Mouse (Mus musculus) mouse embryonic stem cell (cell line): ENCODE results near the gene Fgfr2.

Experiments
- in situ Hi-C, 2 experiments: fragments of 300-500 bp; cut with MboI; formaldehyde crosslinking; loops; 1 replicate in 1 of 2; 3 replicates in 1 of 2; pipeline ENCODE4 v1.14.3; 2019 to 2020; ENCODE audit warnings: low sequenced_read_pairs in 2 of 2, low pct_unique_long_range_greater_than_20kb in 1 of 2, mixed read lengths in 1 of 2; ENCODE audit not compliant: unreplicated experiment in 1 of 2

Gene Fgfr2

DNA sequence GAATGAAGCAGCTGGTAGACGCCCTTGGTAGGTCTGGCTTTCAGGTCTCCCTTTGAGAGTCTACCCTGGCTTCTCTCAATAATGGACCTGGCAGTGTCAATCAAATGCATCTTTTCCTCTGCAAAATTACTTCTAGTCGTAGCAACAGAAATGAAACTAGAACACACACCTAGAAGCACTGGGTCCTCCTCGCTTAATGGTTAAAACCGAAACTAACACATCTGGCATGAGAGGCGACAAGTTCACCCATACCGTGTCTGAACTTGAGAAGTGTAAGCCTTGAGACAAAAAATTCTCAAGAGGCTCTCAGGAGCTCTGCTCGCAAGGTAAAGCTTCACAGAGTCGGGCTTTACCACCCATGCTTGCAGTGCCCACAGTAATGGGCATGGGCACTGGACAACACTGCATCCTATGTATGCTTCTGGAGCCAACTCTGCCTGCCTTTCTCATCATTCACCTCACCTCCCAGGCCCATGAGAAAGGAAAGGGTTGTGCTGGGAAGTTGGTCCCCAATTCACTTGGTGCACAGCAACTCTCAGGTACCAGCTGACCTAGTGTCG lies 2295.2 kb downstream of the Fgfr2 start:
- in situ Hi-C loops, result loop anchor here (10.0 kb wide), 1 partner anchor 87 kb away; no protein-coding TSS in a partner anchor

DNA sequence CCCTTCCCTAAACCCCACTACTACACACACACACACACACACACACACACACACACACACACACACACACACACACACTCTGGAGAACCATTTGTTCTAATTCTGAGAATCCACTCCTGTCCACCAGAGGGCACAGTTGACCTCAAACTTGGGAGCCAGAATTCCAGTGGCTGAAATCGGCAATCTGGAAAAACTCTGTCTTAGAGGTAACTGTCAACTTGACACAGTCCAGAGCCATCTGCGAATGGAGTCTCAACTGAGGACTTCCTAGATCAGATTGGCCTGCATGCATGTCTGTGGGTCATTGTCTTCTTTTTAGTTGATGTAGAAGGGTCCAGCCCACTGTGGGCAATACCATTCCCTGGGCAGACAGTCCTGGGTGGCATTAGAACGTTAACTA lies 2295.7 kb downstream of the Fgfr2 start:
- in situ Hi-C loops, result loop anchor here (10.0 kb wide), 1 partner anchor 87 kb away; no protein-coding TSS in a partner anchor

DNA sequence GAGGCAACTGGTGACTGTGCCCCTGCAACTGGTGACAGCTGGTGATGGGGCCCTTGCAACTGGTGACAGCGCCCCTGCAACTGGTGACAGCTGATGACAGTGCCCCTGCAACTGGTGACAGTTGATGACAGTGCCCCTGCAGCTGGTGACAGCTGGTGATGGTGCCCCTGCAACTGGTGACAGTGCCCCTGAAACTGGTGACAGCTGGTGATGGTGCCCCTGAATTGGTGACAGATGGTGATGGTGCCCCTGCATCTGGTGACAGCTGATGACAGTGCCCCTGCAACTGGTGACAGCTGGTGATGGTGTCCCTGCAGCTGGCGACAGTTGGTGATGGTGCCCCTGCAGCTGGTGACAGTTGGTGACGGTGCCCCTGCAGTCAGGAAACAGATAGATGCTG lies 2296.8 kb downstream of the Fgfr2 start:
- in situ Hi-C loops, result loop anchor here (10.0 kb wide), 1 partner anchor 88 kb away; no protein-coding TSS in a partner anchor

DNA sequence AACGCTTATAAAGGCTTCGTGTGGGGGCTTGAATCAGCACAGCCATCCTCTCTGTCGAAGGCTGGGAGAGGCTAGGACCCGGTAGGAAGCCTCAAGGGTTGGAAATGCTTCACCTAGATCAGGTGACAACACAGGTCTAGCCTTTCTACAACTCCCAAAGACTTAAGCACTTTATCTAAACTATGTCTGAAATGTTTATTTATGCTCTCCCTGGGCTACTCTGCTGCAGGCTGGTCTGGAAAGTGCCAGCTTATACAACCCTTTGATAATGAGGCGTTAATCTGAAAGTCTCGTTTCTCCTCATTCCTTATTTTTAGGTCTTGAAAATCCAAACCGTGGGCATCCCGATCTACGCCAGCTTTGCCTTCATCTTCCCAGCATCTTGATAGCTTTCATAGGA lies 2299.2 kb downstream of the Fgfr2 start:
- in situ Hi-C loops, result loop anchor here (10.0 kb wide), 1 partner anchor 91 kb away; no protein-coding TSS in a partner anchor

DNA sequence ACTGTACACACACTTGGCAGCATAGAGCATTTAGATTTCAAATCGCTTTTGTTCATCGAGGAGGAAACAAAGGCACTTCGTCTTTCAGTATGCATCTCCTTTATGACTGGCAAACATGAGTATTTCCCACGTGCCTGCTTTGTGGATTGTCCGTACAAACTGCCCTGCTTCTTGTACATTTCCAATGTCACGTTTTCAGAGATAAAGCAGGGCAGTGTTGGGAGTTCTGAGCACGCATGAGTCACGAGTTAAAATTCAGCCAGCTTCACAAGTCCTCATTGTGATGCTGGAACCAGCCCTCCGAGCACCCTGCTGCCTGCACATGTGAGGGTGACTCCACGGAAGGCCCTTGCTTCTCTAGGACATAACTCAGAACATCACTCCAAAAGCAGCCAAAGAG lies 2303.5 kb downstream of the Fgfr2 start:
- in situ Hi-C loops, result loop anchor here (10.0 kb wide), 1 partner anchor 95 kb away; no protein-coding TSS in a partner anchor

DNA sequence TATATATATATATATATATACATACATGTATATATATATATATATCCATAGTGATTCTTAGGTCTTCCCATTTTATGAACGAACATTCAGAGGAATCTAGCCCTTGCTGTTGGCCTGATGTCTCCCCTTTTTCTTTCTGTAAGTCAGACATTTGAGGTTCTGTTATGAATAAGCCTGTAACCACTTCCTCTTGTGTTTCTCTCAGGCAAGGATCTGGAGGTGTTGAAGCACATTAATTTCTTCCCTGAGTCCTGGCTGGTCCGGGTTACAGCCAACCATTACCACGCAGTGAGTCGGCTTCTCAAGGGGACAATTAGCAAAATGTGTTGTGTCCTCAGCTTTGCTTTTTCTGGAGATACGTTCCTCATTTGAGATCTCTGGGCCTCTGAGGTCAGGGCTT lies 2304.3 kb downstream of the Fgfr2 start:
- in situ Hi-C loops, result no loop called here

DNA sequence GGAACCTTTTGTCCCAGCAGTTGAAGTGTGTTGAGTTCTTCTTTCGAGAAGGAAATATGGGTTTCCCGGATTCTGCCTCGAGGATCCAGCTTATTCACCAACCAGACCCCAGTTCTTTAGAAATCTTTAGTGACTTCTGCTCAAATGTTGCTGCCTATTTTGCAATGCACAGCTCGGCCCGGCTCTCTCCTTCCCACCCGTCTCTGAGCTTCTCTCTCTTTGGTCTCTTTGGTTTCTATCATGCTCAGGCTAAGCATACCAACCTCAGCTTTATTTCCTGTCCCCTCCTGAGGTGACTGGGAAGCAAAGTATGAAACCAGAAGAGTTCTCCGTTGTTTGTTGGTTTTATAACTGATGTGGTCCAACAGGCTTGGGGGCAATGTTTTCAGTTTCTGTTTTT lies 2306.9 kb downstream of the Fgfr2 start:
- in situ Hi-C loops, result no loop called here

DNA sequence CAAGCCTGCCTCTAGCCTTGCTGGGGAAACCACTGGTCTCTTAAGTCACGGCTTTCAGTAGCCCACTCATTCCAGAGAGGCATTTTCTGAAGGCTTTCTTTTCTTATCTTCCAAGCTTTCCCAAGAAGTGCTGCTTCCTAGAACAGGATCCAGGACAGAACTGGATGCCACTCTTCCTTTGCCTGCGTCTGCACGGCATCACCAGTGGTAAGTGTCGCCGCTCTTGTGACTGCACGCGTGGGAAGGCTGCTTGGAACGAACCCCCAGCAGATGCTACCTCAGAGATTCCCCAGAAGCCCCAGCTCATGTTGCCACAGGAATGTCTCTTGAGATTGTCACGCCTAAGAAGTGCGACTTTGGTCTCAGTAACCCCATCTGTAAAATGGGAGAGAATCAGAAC lies 2307.5 kb downstream of the Fgfr2 start:
- in situ Hi-C loops, result no loop called here

DNA sequence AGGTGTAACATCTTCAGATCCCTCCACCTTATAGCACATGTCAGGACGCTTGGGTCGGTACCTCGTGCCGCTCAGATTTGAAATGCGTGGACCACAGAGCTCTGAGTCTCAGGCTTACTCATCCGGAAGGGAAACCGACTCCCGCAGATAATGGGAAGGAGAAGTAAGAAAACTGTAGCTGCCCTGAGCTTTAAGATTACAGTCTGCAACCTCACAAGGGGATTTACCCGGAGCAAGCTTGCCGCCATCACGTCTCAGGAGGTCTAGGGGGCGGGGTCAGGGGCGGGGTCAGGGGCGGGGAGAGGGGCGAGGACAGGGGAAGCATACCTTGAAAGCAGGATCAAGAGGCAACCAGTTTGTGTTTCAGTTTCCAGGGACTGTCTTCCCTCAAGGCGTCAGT lies 2310.7 kb downstream of the Fgfr2 start:
- in situ Hi-C loops, result no loop called here

DNA sequence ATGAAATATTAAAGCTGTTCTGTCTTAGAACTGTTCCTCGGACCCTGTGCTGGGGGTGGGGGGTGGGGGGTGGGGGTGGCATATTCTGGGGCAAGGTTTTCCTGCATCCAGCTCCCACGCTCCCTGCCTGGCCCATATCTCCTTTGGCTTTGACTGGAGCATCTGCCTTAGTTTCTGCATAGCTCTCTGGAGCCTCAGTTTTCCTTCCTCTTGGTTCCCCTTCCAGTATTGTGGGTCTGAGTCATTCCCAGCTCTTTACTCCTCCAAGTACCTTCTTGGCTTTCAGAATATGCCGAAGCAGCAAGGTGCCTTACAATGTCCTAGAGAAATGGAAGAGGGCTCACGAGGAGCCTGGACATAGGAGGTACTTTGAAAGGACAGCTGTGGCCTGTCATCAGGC lies 2312.9 kb downstream of the Fgfr2 start:
- in situ Hi-C loops, result no loop called here

DNA sequence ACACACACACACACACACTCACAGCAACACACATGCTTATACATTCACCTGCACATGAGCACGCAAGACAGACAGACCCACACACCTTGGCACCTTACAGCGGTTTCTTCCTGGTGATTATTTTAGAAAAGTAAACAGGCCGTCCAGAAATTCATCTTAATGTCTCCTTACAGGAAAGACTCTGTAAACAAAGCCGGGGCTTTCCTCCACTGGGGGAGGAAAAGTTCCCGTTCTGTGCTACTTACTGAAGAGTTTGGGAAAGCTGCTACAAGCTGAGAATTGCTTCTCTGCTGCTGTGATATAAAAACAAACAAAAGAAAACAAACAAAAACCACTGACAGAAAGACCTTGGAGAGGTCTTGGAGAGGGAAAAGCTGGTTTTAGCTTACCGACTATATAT lies 2314.5 kb downstream of the Fgfr2 start:
- in situ Hi-C loops, result no loop called here

DNA sequence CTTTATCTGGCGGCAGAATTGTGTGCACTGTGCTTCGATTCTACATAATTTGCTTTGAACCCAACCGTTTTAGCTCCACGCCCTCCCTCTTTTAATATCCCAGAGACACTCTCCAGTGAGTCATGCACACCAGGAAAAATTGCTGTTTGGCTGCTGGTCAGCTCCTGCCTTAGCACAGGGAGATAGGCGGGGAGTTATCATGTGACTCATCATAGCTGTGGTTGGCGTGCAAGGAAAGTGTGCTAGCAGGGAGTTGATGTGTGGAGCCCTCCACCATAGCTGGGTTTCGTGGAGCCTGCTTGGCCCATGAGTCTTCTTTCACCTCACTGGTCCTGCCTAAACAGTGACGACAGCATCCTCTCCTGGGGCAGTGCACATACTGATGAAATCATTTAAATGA lies 2315.4 kb downstream of the Fgfr2 start:
- in situ Hi-C loops, result no loop called here

DNA sequence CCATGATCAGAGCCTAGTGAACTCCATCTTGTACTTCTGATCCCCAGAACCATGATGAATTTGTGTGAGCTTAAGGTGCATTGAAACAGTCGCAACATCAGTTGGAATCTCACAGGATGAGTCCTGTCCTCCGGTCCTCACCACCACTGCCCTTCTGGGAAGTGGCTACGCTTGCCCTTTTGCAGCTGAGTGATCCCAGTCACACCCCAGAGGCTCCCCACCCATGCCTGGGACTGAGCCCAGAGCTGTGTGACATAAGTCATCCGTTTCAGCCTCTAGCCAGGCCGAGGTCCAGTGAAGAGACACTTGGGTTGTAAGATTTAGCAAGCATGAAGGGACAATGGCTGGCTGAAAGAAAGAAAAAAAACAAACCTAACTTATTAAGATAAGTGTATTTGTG lies 2318.2 kb downstream of the Fgfr2 start:
- in situ Hi-C loops, result no loop called here

DNA sequence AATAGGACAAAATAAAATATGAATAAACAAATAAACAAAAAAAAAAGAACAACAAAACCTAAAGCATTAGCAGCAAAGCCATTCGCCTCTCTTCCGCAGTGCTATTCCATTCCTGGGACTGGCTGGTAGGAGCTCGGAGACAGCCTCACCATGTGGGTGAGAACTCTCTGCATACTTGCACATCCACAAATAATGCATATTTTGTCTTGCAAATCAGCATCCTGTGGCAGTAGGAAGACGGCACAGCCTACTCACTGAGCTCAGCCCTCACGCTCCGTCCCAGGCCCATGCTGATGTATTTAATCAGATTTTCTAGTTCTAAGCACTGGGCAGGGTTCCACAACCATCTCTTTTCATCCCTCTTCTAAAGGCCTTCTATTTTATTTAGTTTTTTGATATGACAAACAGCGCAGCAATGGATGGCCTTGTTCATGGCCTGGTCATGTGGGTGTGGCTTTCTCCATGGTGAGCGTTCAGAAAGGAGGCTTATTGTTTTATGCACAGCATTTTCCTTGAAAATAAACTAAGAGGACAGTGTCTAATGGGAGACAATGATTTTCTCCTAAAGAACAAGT lies 2319.8 kb downstream of the Fgfr2 start:
- in situ Hi-C loops, result no loop called here

DNA sequence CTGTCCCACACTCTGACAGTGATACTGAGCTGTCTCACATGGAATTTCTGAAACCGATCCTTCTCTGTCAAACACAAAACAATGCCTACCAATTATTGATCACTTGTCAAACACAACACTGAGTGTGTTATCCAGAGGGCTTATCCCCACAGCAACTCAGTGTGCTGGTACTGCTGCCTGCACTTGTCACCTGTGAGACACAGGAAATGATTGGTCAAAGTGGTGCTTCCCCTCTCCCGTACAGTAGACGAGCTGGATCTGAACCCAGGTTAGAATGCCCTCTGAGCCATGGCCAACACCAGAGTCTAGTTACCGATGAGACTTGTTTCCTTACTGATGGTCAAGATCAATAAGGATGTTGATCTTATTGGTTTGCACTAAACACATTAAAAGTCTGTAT lies 2321.3 kb downstream of the Fgfr2 start:
- in situ Hi-C loops, result no loop called here

DNA sequence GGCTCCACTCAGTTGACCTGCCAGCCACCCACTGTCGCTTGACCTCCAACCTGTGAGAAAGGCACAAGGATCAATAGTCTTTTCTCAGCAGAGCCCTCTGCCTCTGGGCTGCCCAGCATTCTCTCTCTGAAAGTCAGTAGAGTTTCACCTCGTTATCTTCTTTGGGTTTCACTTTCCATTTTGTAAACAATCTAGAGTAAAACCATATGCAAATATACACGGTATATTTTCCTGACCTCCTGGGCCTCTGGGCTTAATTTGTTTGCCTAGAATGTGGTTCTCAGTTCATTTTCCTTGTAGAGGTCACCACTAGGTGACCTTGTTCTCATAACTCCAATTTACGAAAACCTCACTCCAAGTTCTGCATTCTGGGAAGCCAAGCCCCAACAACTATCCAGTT lies 2322.5 kb downstream of the Fgfr2 start:
- in situ Hi-C loops, result no loop called here

DNA sequence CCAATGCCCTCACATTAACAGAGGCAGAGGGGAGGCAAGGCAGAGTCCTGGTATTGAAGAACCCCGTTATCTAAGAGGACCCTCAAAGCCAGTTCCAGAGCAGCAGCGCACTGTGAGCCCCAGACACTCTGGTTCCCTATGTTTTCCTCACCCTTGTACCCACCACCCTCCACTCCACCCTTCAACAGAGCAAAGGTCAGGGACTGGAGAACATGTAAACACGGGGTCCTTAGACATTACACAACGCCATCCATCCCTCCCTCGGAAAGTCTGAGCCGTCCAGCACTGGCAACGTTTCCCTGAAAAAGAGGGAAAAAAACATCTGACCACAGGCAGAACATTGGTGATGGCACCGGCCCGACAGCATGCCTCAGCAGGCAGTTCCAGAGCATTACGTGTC lies 2323.7 kb downstream of the Fgfr2 start:
- in situ Hi-C loops, result loop anchor here in 1 of 2 experiments (25.0 kb wide), 1 partner anchor 263 kb away; no protein-coding TSS in a partner anchor

DNA sequence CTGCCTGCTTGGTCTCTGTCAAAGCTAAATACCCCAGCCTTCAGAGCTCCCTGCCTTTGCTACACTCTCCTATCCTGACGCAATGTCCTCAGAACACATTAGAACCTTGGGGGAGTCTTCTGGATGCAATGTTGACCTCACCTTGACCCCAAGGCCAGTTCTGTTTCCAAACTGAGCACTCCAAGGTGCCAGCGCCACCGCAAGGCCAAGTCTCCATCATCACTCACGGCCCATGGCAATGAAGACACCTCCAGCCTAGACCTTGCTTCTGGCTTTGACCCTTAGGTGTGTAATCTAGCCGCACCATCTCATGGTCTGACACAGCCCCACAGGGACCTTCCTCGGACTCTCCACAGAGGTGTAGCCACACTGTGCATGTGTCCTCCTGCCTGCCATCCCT lies 2325.6 kb downstream of the Fgfr2 start:
- in situ Hi-C loops, result loop anchor here in 1 of 2 experiments (25.0 kb wide), 1 partner anchor 265 kb away; no protein-coding TSS in a partner anchor

DNA sequence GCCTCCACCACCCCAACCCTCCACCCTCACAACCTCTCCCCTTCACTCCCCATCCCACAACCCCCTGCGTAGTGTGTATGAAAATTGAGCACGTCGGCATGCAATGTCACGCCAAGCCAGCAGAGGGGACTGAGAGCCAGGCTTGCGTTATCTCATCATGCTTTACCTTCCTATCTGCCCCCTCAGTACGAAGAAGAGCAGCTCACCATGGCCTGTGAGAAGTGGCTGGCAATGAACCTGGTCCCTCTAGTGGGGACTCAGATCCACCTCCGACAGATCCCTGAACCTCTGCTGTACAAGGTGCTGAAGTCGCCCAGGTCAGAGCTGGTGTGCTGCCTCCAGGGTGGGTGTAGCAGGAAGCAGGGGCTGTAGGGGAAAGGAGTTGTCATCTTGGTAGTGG lies 2326.4 kb downstream of the Fgfr2 start:
- in situ Hi-C loops, result loop anchor here in 1 of 2 experiments (25.0 kb wide), 1 partner anchor 266 kb away; no protein-coding TSS in a partner anchor

DNA sequence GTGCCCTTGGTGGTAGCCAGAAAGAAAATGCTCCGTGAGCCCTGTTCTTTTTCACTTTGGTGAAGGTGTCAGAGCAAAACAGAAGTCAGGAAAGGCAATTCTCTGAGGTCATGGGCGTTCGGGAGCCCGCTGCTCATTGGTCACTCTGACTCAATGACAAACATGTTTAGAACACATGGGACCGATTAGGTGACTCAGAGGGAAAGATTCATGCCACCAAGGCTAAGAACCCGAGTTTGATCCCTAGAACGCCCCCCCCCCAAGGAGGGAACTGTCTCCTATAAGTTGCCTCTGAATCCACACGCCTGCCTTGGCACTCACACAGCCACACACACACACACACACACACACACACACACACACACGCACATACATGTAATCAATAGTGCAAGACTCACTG lies 2329.5 kb downstream of the Fgfr2 start:
- in situ Hi-C loops, result loop anchor here in 1 of 2 experiments (25.0 kb wide), 1 partner anchor 269 kb away; no protein-coding TSS in a partner anchor
